Mouse (Mus musculus) neural tube, embryonic 14.5 days (tissue): ENCODE measurements around the gene Tmem260. TPM values are rescaled to one million over a fixed set of nuclear protein-coding genes. Genes with fewer than 3 reads are reported as not detected.

Source experiments
- ATAC-seq: fragments of 200-750 bp; cut with Nextera tagmentation; 2 replicates; pipeline ENCODE4 v1.8.0; 2017; ENCODE audit warnings: low read depth, mild to moderate bottlenecking, moderate TSS enrichment, moderate library complexity
- H3K27ac ChIP-seq: fragments of 300-500 bp; sonication (generic); 2 replicates; pipeline ENCODE4 v1.5.1; 2014; ENCODE audit warnings: low read depth, mild to moderate bottlenecking, control low read depth, low read length, moderate library complexity, mixed read lengths
- H3K27me3 ChIP-seq: fragments of 300-500 bp; sonication (generic); 2 replicates; pipeline ENCODE4 v1.6.1; 2014; ENCODE audit warnings: low read length; ENCODE audit not compliant: control insufficient read depth, insufficient read depth
- H3K36me3 ChIP-seq: fragments of 300-500 bp; sonication (generic); 2 replicates; pipeline ENCODE4 v1.6.1; 2014; ENCODE audit warnings: low read length, mixed read lengths; ENCODE audit not compliant: control insufficient read depth, insufficient read depth
- H3K4me1 ChIP-seq: fragments of 300-500 bp; sonication (generic); 2 replicates; pipeline ENCODE4 v1.6.1; 2014; ENCODE audit warnings: low read length; ENCODE audit not compliant: control insufficient read depth, insufficient read depth
- H3K4me2 ChIP-seq: fragments of 300-500 bp; sonication (generic); 2 replicates; pipeline ENCODE4 v1.6.1; 2014; ENCODE audit warnings: mild to moderate bottlenecking, low read depth, low read length, control low read depth
- H3K4me3 ChIP-seq: fragments of 300-500 bp; sonication (generic); 2 replicates; pipeline ENCODE4 v1.5.1; 2014; ENCODE audit warnings: low read depth, low read length, control low read depth, mixed read lengths
- H3K9ac ChIP-seq: fragments of 300-500 bp; sonication (generic); replicated peaks from 2 replicates; pipeline ENCODE4 v1.6.1; 2014; ENCODE audit warnings: low read depth, mild to moderate bottlenecking, control low read depth, low read length, mixed read lengths
- H3K9me3 ChIP-seq: fragments of 300-500 bp; sonication (generic); 2 replicates; pipeline ENCODE4 v1.6.1; 2016; ENCODE audit warnings: low read length; ENCODE audit not compliant: control insufficient read depth
- WGBS: fragments of 180-500 bp; shearing (Covaris S2); extraction: QIAGEN DNeasy Blood & Tissue Kit; methylation state at CpG from one replicate; pipeline ENCODE4 v1.1.7; 2014; 5-methylcytosine and 5-hydroxymethylcytosine counted together
- polyA plus RNA-seq: library from polyadenylated mRNA; unstranded; fragments of >200 nt; fragmentation: Nextera tagmentation; extraction: Ambion mirVana; gene quantifications from 2 replicates; pipeline ENCODE4 v1.2.1, GENCODE M21; 2014

Gene Tmem260
- 19.9 and 23.3 TPM in 2 replicates for polyA plus RNA-seq

DNA sequence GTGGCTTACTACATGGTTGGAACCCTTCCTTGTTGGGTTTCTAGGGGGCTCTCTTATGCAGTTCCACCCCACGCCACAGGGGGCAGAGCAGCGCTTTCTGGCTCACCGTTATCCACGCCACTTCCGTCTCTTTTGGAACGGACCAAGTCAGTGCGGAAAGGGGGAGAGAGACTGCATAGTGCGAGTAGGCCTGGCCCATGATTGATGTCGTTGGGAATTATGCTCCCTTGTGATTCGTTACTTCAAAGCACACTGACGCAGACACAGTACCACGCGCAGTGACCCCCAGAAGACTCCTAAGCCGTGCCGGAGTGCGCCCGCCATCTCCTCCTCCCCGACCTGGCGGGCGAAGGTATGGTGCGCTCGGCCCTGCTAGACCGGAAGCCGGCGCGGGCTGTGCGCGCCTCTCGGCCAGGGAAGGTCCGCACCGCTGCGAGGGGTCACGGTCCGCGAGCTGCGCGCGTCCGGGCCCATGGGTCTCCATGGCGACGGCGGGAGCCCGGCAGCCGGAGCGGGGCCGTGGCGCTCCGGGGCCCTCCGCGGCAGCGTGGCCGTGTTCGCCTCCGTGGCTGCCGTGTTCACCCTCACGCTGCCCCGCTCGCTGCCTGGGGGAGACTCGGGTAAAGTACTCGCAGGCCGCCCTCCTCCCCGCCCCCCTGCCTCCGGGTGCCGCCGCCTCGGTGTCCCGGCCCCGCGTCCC, at the start of gene Tmem260:
TSS of gene Tmem260 (plus strand) at position 141 of the 700 bp plus-strand sequence.
- Histone ChIP-seq H3K27ac (peak within 1 kb of the TSS; percentile 89), H3K4me3 (peak within 1 kb of the TSS; percentile 77), H3K9me3 (no peaks in the 10 kb centered on the region), H3K9ac (peak within 1 kb of the TSS; percentile 92), H3K4me2 (peak within 1 kb of the TSS; percentile 51), H3K36me3 (no peaks in the 10 kb centered on the region), H3K4me1 (peaks cover 9% of the 10 kb centered on the region; the same call in 1 of the 2 replicates), H3K27me3 (no peaks in the 10 kb centered on the region)
- peak; percentile 99 for ATAC-seq
- under 1% methylated on average over 47 of the region's 69 CpGs for WGBS

- Histone ChIP-seq H3K9ac (no peak overlapping the region), H3K27me3 (no peaks in the 10 kb centered on the region), H3K4me3 (no peak overlapping the region), H3K27ac (no peak overlapping the region), H3K4me1 (no peaks in the 10 kb centered on the region), H3K9me3 (no peaks in the 10 kb centered on the region), H3K36me3 (no peaks in the 10 kb centered on the region), H3K4me2 (no peak overlapping the region)
- ATAC-seq, result no peak
- 93% methylated on average over 13 of the region's 13 CpGs for WGBS
Measured at GRCm38 (mm10) chr14:48406086-48406485, 39.8 kb upstream of the Tmem260 start.

- H3K9me3 ChIP-seq, result no peaks in the 10 kb centered on the region
- 62% methylated on average over 3 of the region's 3 CpGs for WGBS
- no peak for ATAC-seq
Measured at GRCm38 (mm10) chr14:48417064-48417463, 28.9 kb upstream of the Tmem260 start.

GRCm38 (mm10) chr14:48418264-48418663, 27.7 kb upstream of the Tmem260 start:
- H3K9ac ChIP-seq, result no peak overlapping the region
- no peak for ATAC-seq
- 56% methylated on average over 3 of the region's 3 CpGs for WGBS
- H3K36me3 ChIP-seq, result no peaks in the 10 kb centered on the region
- no peak overlapping the region for H3K4me2 ChIP-seq
- no peak overlapping the region for H3K4me3 ChIP-seq
- H3K27ac ChIP-seq, result no peak overlapping the region
- H3K27me3 ChIP-seq, result no peaks in the 10 kb centered on the region
- no peaks in the 10 kb centered on the region for H3K9me3 ChIP-seq
- H3K4me1 ChIP-seq, result 0 out of 2 replicates have a peak, but pooled peaks cover 3% of the 10 kb centered on the region

More at GRCm38 (mm10) chr14:48417064-48417463, 28.9 kb upstream of the Tmem260 start:
- no peak overlapping the region for H3K4me3 ChIP-seq
- 0 out of 2 replicates have a peak, but pooled peaks cover 3% of the 10 kb centered on the region for H3K4me1 ChIP-seq
- H3K27me3 ChIP-seq, result no peaks in the 10 kb centered on the region
- H3K4me2 ChIP-seq, result no peak overlapping the region
- no peak overlapping the region for H3K9ac ChIP-seq
- no peak overlapping the region for H3K27ac ChIP-seq
- H3K36me3 ChIP-seq, result no peaks in the 10 kb centered on the region

DNA sequence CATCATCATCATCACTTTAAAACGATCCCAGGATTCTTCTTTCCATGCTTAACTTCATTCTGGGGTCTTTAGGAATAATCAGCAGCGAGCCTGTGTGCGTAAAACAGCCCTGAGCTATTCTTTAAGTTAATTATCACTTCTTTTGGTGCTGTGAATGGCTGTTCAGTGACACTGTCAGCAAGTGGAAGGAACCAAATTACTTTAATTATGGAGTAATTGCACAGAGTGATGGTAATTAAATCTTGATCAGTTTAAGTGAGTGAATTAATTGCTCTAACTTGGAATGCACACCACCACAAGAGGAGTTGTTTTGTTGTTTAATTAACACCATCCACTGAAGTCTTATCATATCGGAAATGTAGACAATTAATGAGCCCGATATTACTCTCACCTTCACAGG, 27.3 kb upstream of the Tmem260 start:
- peak; percentile 78 for ATAC-seq
- whole genome bisulfite sequencing, result 38% methylated on average over 5 of the region's 5 CpGs
- Histone ChIP-seq H3K27ac (no peak overlapping the region), H3K36me3 (no peaks in the 10 kb centered on the region), H3K4me3 (no peak overlapping the region), H3K27me3 (no peaks in the 10 kb centered on the region), H3K9me3 (no peaks in the 10 kb centered on the region), H3K9ac (no peak overlapping the region), H3K4me1 (0 out of 2 replicates have a peak, but pooled peaks cover 3% of the 10 kb centered on the region), H3K4me2 (no peak overlapping the region)

DNA sequence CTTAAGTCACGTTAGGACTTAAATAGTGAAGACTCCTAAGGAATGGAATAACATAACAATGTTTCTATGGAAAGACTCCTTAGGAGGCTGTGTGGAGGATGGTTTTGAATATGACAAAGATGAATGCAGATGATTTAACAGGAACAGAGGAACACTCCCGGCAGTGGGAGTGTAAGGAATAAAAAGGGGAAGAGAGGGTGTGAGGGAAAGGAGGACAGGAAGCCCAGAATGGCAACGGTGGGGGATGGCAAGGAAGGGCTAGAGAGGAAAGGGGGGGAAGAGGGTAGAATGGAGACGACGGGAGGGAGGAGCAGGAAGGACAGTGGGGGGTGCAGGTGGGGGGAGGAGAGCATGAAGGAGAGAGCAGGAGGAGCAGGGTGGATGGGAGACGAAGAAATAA, 24.4 kb upstream of the Tmem260 start:
- no peak for ATAC-seq
- no peak overlapping the region for H3K9ac ChIP-seq
- H3K27ac ChIP-seq, result no peak overlapping the region
- no peaks in the 10 kb centered on the region for H3K9me3 ChIP-seq
- no peaks in the 10 kb centered on the region for H3K27me3 ChIP-seq
- H3K36me3 ChIP-seq, result no peaks in the 10 kb centered on the region
- WGBS, result 19% methylated on average over 6 of the region's 6 CpGs
- 0 out of 2 replicates have a peak, but pooled peaks cover 3% of the 10 kb centered on the region for H3K4me1 ChIP-seq
- H3K4me3 ChIP-seq, result no peak overlapping the region
- no peak overlapping the region for H3K4me2 ChIP-seq

GRCm38 (mm10) chr14:48421996-48422395, 23.9 kb upstream of the Tmem260 start:
- ATAC-seq, result peak; percentile 26; the same call in 1 of the 2 replicates
- Histone ChIP-seq H3K9ac (no peak overlapping the region), H3K36me3 (no peaks in the 10 kb centered on the region), H3K4me1 (0 out of 2 replicates have a peak, but pooled peaks cover 3% of the 10 kb centered on the region), H3K9me3 (no peaks in the 10 kb centered on the region), H3K4me2 (no peak overlapping the region), H3K27ac (no peak overlapping the region), H3K4me3 (no peak overlapping the region), H3K27me3 (no peaks in the 10 kb centered on the region)
- 17% methylated on average over 6 of the region's 6 CpGs for WGBS

GRCm38 (mm10) chr14:48422436-48422835, 23.5 kb upstream of the Tmem260 start:
- H3K4me3 ChIP-seq, result no peak overlapping the region
- H3K9me3 ChIP-seq, result no peaks in the 10 kb centered on the region
- H3K27me3 ChIP-seq, result no peaks in the 10 kb centered on the region
- H3K9ac ChIP-seq, result no peak overlapping the region
- 40% methylated on average over 4 of the region's 4 CpGs for WGBS
- H3K36me3 ChIP-seq, result no peaks in the 10 kb centered on the region
- no peak overlapping the region for H3K27ac ChIP-seq
- peak; percentile 18; the same call in 1 of the 2 replicates for ATAC-seq
- H3K4me2 ChIP-seq, result no peak overlapping the region
- H3K4me1 ChIP-seq, result 0 out of 2 replicates have a peak, but pooled peaks cover 3% of the 10 kb centered on the region

DNA sequence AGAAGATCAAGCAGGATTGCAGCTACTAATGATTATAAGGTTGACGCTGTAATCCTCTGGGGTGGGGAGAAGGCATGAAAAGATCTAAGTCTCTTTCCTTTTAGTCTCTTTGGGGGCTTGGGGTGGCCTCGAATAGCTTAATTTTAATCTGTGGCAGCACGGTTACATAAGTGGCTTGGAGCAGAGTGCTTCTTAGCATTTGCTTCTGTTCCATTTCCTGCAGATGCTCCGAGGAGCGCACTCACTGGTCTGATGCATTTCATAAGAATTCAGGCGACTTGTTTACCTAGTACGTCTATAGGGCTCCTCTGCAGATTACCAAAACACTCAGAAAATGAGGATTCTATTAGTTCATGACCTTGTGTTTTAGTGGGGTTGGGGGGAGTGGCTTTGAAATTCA, 23.0 kb upstream of the Tmem260 start:
- no peak overlapping the region for H3K4me3 ChIP-seq
- no peaks in the 10 kb centered on the region for H3K36me3 ChIP-seq
- no peak overlapping the region for H3K9ac ChIP-seq
- no peak for ATAC-seq
- H3K27ac ChIP-seq, result no peak overlapping the region
- WGBS, result 63% methylated on average over 7 of the region's 7 CpGs
- no peaks in the 10 kb centered on the region for H3K27me3 ChIP-seq
- H3K9me3 ChIP-seq, result no peaks in the 10 kb centered on the region
- H3K4me1 ChIP-seq, result 0 out of 2 replicates have a peak, but pooled peaks cover 3% of the 10 kb centered on the region
- H3K4me2 ChIP-seq, result no peak overlapping the region
